Comparison of ENCODE assay signal across 8 mouse cellular contexts in the genomic region with DNA sequence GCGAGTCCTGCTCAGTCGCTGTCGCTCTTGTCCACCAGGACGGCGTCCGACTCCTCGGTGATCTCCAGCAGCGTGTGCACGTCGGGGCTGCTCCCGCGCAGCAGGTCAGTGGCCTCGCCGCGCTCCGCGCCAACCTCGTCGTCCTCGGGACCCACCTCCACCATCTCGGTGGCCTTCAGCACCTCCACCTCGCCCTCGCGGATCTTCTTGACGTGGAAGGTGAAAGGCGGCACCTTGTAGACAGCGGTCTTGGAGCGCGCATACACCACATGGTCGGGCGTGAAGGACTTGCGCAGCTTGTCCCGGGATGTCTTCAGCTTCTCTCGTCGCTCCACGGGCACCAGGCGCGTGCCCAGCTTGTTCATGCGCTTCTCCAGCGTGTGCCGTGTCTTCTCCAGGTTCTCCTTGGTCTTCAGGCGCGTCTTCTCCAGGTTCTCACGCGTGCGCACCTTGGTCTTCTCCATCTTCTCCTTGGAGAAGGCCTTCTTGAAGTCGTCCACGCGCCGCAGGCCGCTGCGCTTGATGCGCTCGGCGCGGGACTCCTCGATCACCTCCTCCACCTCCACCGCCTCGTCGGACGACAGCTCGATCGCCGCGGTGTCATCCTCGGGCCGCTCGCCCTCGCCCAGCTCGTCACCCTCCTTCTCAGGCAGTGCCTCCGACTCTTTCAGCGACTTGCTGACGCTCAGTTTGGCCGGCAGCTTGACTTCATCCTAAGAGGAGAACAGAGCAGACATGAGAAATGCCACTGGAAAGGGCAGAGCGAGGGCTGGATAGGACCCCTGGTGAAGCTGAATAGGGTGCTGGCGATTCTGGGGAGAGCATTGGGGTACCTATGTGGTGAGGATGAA. TPM values are rescaled to one million over a fixed set of nuclear protein-coding genes. Genes with fewer than 3 reads are reported as not detected.
DNase-seq lines count a peak whose midpoint lies in the region; ATAC-seq and TF ChIP-seq lines count a peak whose summit lies in the region.

No protein-coding gene starts in this region.

- TF ChIP-seq EP300 in heart, adult 2 months (IDR thresholded peaks at IDR 0.05; ENCODE audit: insufficient read depth, low read depth, low read length), result no peak

- H3K27ac ChIP-seq in heart, adult 2 months, result peak overlapping the region; percentile 95
- H3K27ac ChIP-seq in hindbrain, embryonic 12.5 days, result no peak overlapping the region
- no peak overlapping the region for H3K27ac ChIP-seq in midbrain, embryonic 14.5 days (replicated peaks; ENCODE audit: low read depth, low read length)

- H3K9me3 ChIP-seq in hindbrain, embryonic 12.5 days (replicated peaks), result no peaks in the 10 kb centered on the region
- no peaks in the 10 kb centered on the region for H3K9me3 ChIP-seq in midbrain, embryonic 14.5 days (ENCODE audit: control insufficient read depth, low read length)

- no peaks in the 10 kb centered on the region; the same call in 1 of the 2 replicates for H3K79me2 ChIP-seq in heart, adult 2 months (replicated peaks; ENCODE audit: control insufficient read depth, insufficient read depth, low read length)

- no peak for TF ChIP-seq CTCF in heart, adult 2 months (IDR thresholded peaks at IDR 0.05)

- H3K27me3 ChIP-seq in heart, adult 2 months (ENCODE audit: control insufficient read depth, insufficient read depth, low read length), result no peaks in the 10 kb centered on the region
- peaks cover 37% of the 10 kb centered on the region for H3K27me3 ChIP-seq in hindbrain, embryonic 12.5 days
- H3K27me3 ChIP-seq in midbrain, embryonic 14.5 days (ENCODE audit: control insufficient read depth, insufficient read depth, low read length), result peaks cover 32% of the 10 kb centered on the region

- intact Hi-C loops in heart, adult 2 months (cut with DNase I), result no loop called here

- H3K4me2 ChIP-seq in hindbrain, embryonic 12.5 days (replicated peaks), result peak overlapping the region; percentile 42
- H3K4me2 ChIP-seq in midbrain, embryonic 14.5 days (ENCODE audit: low read length), result peak overlapping the region; percentile 39

- H3K9ac ChIP-seq in heart, adult 2 months (ENCODE audit: low read depth, low read length), result peak overlapping the region; percentile 24
- 0 out of 2 replicates have a peak overlapping the region, but pooled peaks have one; percentile 13 for H3K9ac ChIP-seq in hindbrain, embryonic 12.5 days
- H3K9ac ChIP-seq in midbrain, embryonic 14.5 days (replicated peaks; ENCODE audit: low read length), result peak overlapping the region; percentile 35; the same call in 1 of the 2 replicates

- ATAC-seq in hindbrain, embryonic 12.5 days (ENCODE audit: low FRiP score), result no peak
- ATAC-seq in midbrain, embryonic 14.5 days (ENCODE audit: low FRiP score, low TSS enrichment), result no peak

- DNase-seq in heart, adult 2 months, result peak in 1 of 2 experiments; percentile 63
- no peak for DNase-seq in heart, postnatal 4 days
- DNase-seq in R1 (ENCODE audit: low read depth, low spot score), result peak; percentile 43
- no peak for DNase-seq in midbrain, embryonic 14.5 days
- no peak for DNase-seq in urinary bladder, postnatal 4 days (ENCODE audit: low spot score in 2 of 2)
- DNase-seq in frontal cortex, postnatal 25 days (ENCODE audit: low spot score in 2 of 2), result no peak
- no peak for DNase-seq in lung, postnatal 10 days

- 54% methylated on average over 76 of the region's 76 CpGs for WGBS in heart, adult 2 months
- 8% methylated on average over 76 of the region's 76 CpGs for WGBS in hindbrain, embryonic 12.5 days
- 9% methylated on average over 76 of the region's 76 CpGs for WGBS in midbrain, embryonic 14.5 days

- peaks cover 26% of the 10 kb centered on the region for H3K4me1 ChIP-seq in heart, adult 2 months (ENCODE audit: control insufficient read depth, insufficient read depth, low read length)
- peaks cover 10% of the 10 kb centered on the region for H3K4me1 ChIP-seq in hindbrain, embryonic 12.5 days
- H3K4me1 ChIP-seq in midbrain, embryonic 14.5 days (ENCODE audit: control insufficient read depth, insufficient read depth, low read length), result peaks cover 3% of the 10 kb centered on the region; the same call in 1 of the 2 replicates

- peak overlapping the region; percentile 15; the same call in 1 of the 2 replicates for H3K4me3 ChIP-seq in heart, adult 2 months
- H3K4me3 ChIP-seq in hindbrain, embryonic 12.5 days, result peak overlapping the region; percentile 27
- peak overlapping the region; percentile 23 for H3K4me3 ChIP-seq in midbrain, embryonic 14.5 days (replicated peaks; ENCODE audit: low read depth, low read length)

- no peak for TF ChIP-seq POLR2A in heart, adult 2 months (IDR thresholded peaks at IDR 0.05; ENCODE audit: insufficient read depth, low read depth, low read length)

- H3K36me3 ChIP-seq in heart, adult 2 months (ENCODE audit: control insufficient read depth, insufficient read depth, low read length), result peaks cover 41% of the 10 kb centered on the region
- H3K36me3 ChIP-seq in hindbrain, embryonic 12.5 days, result no peaks in the 10 kb centered on the region
- H3K36me3 ChIP-seq in midbrain, embryonic 14.5 days (ENCODE audit: control insufficient read depth, insufficient read depth, low read length), result no peaks in the 10 kb centered on the region

RNA-seq across cellular contexts. Expression of gene Cavin1, which starts 11.8 kb away (rescaled TPM):
- 100 to 1,000 TPM; 219 to 225 TPM for total RNA-seq in heart, adult 2 months (2021)
- polyA plus RNA-seq in heart, adult 2 months (2012; rRNA removed), result 114 and 135 TPM in 2 replicates
- total RNA-seq in heart, postnatal 4 days (2021), result 100 to 1,000 TPM; 479 to 498 TPM
- polyA plus RNA-seq in hindbrain, embryonic 12.5 days (2016; fragmentation: Nextera tagmentation; extraction: Ambion mirVana), result 51.4 and 63.2 TPM in 2 replicates
- polyA plus RNA-seq in midbrain, embryonic 14.5 days (2014; fragmentation: Nextera tagmentation; extraction: Ambion mirVana), result 8.0 and 16.3 TPM in 2 replicates

RNA-seq across cellular contexts. Expression of gene Stat3, which starts 19.5 kb away (rescaled TPM):
- total RNA-seq in heart, adult 2 months (2021), result 10 to 100 TPM; 93.0 to 94.7 TPM
- polyA plus RNA-seq in heart, adult 2 months (2012; rRNA removed), result 85.8 and 134 TPM in 2 replicates
- total RNA-seq in heart, postnatal 4 days (2021), result 100 to 1,000 TPM; 111 to 115 TPM
- 41.4 and 47.4 TPM in 2 replicates for polyA plus RNA-seq in hindbrain, embryonic 12.5 days (2016; fragmentation: Nextera tagmentation; extraction: Ambion mirVana)
- polyA plus RNA-seq in midbrain, embryonic 14.5 days (2014; fragmentation: Nextera tagmentation; extraction: Ambion mirVana), result 29.6 and 30.6 TPM in 2 replicates

RNA-seq across cellular contexts. Expression of gene Atp6v0a1, which starts 50.4 kb away (rescaled TPM):
- 10 to 100 TPM; 89.6 to 92.6 TPM for total RNA-seq in heart, adult 2 months (2021)
- 77.4 and 85.9 TPM in 2 replicates for polyA plus RNA-seq in heart, adult 2 months (2012; rRNA removed)
- 100 to 1,000 TPM; 112 to 115 TPM for total RNA-seq in heart, postnatal 4 days (2021)
- polyA plus RNA-seq in hindbrain, embryonic 12.5 days (2016; fragmentation: Nextera tagmentation; extraction: Ambion mirVana), result 70.2 and 74.1 TPM in 2 replicates
- polyA plus RNA-seq in midbrain, embryonic 14.5 days (2014; fragmentation: Nextera tagmentation; extraction: Ambion mirVana), result 115 and 119 TPM in 2 replicates
